Mouse (Mus musculus) embryo, embryonic 9.5 days (tissue): ENCODE measurements around the gene Syndig1.

Source experiments
- DNase-seq: peaks from one replicate; pipeline ENCODE4 v3.0.0-alpha.2; 2017; ENCODE audit errors: extremely low spot score

Syndig1 gene

GRCm38 (mm10) chr2:149828911-149829310, at the start of gene Syndig1:
Gene Syndig1, plus strand, starts transcription at chr2:149829211.
- no peak for DNase-seq

GRCm38 (mm10) chr2:149798613-149799012, 30.4 kb upstream of the Syndig1 start:
- DNase-seq, result peak; percentile 11

- DNase-seq, result no peak
Observed at GRCm38 (mm10) chr2:149804599-149805140, 24.3 kb upstream of the Syndig1 start.

GRCm38 (mm10) chr2:149805256-149805655, 23.8 kb upstream of the Syndig1 start:
- DNase-seq, result no peak

GRCm38 (mm10) chr2:149812899-149813298, 16.1 kb upstream of the Syndig1 start:
- DNase-seq, result no peak

GRCm38 (mm10) chr2:149818395-149818794, 10.6 kb upstream of the Syndig1 start:
- no peak for DNase-seq

GRCm38 (mm10) chr2:149819751-149820150, 9.3 kb upstream of the Syndig1 start:
- DNase-seq, result no peak

GRCm38 (mm10) chr2:149820201-149820600, 8.8 kb upstream of the Syndig1 start:
- no peak for DNase-seq

- DNase-seq, result no peak
Observed at GRCm38 (mm10) chr2:149829955-149830535, 1.0 kb downstream of the Syndig1 start.

- DNase-seq, result peak; percentile 70
Observed at GRCm38 (mm10) chr2:149830536-149831458, 1.8 kb downstream of the Syndig1 start, which contains the start of gene C530025M09Rik. Gene C530025M09Rik, minus strand, starts transcription at chr2:149831213.

GRCm38 (mm10) chr2:149831459-149832245, 2.6 kb downstream of the Syndig1 start:
- peak; percentile 41 for DNase-seq

- DNase-seq, result peak; percentile 5
Observed at GRCm38 (mm10) chr2:149832301-149832700, 3.3 kb downstream of the Syndig1 start.

- DNase-seq, result no peak
Observed at GRCm38 (mm10) chr2:149835091-149835490, 6.1 kb downstream of the Syndig1 start.

- no peak for DNase-seq
Observed at GRCm38 (mm10) chr2:149836471-149837135, 7.6 kb downstream of the Syndig1 start.

- no peak for DNase-seq
Observed at GRCm38 (mm10) chr2:149839666-149840065, 10.7 kb downstream of the Syndig1 start.

- no peak for DNase-seq
Observed at GRCm38 (mm10) chr2:149844575-149844974, 15.6 kb downstream of the Syndig1 start.

- DNase-seq, result no peak
Observed at GRCm38 (mm10) chr2:149848778-149849177, 19.8 kb downstream of the Syndig1 start.

GRCm38 (mm10) chr2:149861002-149861401, 32.0 kb downstream of the Syndig1 start:
- DNase-seq, result no peak

- no peak for DNase-seq
Observed at GRCm38 (mm10) chr2:149865914-149866435, 37.0 kb downstream of the Syndig1 start.

GRCm38 (mm10) chr2:149870496-149870895, 41.5 kb downstream of the Syndig1 start:
- DNase-seq, result no peak

- no peak for DNase-seq
Observed at GRCm38 (mm10) chr2:149872496-149872895, 43.5 kb downstream of the Syndig1 start.
